Mouse (Mus musculus): ENCODE data around the gene Ankrd50.

Gene Ankrd50

DNA sequence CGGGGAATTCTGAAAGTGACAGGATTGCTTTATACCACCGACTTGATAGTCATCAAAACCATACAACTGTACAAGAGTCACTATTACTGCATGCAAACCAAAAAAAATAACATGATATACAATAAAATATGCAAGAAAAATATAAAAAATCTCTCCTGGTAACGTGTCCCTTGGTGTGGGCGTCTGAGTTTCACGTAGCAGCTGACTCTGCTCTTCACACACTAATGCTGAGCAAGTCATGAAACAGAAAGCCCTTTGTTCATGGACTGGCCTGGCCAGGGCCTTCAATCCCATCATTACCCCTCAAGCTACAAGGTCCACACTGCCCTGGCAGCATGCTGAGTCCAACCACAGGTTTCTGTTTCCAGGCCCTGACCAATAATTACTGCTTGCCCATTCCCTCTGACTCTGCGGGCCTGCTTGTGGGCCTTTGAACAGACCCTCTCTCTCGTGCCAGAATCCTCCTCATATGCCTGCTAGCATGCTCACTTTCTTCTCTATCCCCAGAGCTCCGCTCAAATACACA lies 17.7 kb downstream of the Ankrd50 start:
- intact Hi-C loops (cut with DNase I): no loop called here

DNA sequence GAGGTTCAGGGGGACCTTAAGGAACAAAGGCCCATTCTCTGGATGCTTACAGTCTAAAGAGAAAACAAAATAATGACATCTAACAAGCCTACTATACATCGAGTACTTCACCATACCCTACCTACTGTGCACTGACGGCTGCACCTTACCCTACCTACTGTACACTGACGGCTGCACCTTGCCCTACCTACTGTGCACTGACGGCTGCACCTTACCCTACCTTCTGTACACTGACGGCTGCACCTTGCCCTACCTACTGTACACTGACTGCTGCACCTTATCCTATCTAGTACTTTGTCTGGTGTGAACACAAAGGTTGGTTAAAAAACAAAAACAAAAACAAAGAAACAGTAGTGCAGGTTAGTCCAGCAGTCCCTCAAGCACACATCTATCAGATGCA lies 18.5 kb downstream of the Ankrd50 start:
- intact Hi-C loops (cut with DNase I): no loop called here

DNA sequence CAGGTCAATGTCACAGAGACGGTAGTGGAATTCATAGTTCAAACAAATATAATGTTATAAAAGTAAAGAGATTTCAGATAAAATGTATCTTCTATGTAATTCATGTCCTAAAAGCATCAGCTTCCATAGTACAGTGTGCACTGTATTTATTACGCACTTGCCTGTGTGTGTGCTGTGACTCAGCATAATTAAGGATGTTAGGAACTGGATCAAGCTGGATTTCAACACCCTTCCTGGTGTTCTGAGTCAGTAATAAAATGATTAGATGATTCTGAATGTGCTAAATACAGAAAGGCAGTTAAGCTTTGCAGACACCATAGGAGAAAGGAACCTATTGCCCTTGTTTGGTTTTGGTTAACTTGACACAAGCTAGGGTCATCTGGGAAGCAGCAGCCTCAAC lies 21.5 kb downstream of the Ankrd50 start:
- intact Hi-C loops (cut with DNase I): no loop called here

DNA sequence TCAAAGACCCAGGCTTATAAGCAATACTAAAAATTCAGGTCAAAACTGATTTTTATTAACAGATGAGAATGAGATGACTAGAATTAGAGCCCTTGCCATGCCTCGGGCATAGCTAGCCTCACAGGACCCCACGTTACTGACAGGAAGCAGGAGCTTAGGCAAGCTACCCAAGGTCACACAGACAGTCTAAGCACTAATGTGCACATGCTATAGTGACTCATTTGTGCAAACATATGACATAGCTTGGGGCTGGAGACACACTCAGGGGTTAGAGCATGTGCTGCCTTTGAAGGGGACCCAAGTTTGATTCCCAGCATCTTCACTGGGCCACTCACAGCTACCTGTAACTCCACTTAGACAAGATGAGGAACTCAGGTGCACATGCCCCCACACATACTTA lies 22.9 kb downstream of the Ankrd50 start:
- intact Hi-C loops (cut with DNase I): no loop called here

DNA sequence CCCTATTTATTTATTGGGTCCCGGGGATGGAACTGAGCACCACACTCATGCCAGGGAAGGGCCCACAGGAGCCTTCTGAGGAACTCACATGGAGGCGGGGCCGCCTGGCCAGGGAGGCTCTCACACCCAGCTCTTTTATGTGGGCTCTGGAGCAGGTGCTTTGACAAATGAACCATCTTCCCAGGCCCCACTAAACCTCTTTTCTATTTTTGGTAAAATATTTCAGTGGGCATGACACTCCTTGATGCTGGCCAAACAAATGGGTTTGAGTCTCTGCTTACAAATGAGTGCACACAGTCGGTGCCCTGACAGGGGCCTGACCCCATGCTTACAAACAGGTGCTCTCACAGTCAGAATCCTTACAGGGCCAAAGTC lies 24.4 kb downstream of the Ankrd50 start:
- intact Hi-C loops (cut with DNase I): no loop called here

DNA sequence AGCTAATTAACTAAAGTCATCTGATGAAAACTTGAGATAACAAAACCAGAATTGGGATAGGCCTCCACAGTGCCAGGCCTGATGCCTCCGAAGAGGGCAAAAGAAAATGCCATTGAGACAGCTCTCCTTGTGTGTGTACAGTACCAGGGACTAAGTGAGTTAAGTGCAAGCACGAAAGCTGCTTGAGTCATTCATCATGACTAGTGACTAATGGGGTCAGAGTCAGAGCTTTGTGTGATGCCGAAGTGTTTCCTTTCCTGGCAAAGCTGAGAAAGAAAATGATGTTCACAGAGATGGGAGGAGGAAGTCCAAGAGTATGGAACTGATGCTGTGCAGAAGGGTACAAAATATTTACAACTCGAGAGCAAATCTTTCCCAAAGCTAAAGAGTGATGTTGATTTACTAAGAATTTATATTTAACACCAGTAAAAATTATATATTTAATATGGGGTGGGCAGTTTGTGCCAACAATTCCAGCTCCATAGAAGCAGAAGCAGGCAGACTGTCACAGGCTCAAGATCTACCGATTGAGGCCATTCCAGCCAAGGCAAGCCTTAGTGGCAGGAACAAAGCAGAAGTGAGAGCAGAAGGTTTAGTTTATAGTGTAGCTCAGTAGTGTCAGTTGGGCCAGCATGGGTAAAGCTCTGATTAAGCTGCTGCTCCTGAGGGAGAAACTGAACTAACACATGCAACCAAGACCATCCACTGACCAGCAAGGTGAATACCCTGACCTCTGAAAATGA lies 25.0 kb downstream of the Ankrd50 start:
- intact Hi-C loops (cut with DNase I): no loop called here

DNA sequence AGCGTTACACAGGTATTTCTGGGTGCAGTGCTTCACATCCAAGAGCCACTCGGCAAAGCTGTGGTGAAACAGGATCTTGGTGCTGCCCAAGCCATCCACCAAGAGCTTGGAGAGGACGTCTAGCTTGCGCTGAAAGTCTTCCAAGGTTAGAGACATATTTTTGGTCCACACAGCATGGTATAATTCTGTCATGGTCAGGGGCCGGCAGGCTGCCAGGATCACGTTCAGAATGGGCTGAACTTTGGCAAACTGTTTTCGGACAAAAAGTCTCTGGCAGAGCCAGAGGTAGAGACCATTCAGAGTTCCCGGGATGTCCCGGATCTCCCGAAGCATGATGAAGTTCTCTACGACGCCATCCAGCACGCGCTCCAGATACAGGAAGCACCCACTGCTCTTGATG lies 27.6 kb downstream of the Ankrd50 start:
- intact Hi-C loops (cut with DNase I): no loop called here

DNA sequence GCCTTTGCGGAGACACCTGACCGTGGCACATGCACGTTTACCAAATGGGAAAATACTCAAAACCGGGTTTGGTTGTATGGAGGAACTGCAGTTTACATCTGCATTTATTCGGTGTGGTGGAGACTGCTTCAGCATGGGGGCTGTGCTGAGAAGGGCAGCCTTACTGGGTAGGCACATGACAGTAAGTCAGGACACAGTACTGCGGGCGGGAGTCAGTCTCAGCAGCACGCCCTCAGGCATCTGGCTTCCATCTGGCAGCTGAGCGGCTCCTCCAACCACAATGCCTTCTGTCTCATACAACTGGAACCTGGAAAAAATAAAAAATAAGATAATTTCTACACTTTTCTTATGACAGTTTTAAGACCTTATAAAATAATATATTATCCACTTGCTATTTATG lies 32.4 kb downstream of the Ankrd50 start:
- intact Hi-C loops (cut with DNase I): no loop called here

DNA sequence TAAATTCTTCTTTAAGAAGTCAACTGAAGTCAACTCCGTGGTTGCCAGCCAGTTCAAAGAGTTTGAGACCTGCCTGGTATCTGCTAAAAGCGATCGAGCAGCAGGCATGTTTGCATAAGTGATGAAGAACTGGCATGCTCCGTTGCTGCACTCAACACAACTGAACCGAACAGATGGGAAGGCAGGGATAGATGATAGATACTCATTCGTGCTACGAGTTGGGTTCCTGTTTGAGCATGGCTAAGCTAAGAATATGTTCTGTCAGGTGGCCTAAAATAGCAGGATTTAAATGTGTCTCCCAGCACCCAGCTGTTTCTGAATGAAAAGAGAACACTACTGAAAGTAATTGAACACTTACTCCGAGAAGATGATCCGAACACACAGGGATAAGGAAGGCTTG lies 38.1 kb downstream of the Ankrd50 start:
- intact Hi-C loops (cut with DNase I): no loop called here

DNA sequence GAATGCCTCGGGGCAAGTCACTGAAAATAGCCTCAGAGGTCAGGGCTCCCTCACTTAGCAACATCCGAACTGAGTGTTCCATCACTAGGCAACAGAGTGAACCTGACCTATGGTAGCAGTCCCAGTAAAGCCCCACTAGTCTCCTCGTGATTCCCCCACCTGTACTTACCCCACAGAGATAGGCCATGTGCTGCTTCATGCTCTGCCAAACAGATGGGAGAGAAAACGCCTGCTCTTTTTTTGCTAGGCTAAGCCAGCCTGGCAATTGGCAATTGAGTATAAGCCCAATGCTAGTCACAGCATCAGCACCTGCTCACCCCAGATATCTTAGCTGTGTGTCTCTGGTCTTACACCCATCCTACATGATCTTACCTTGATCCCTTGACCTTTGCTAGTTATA lies 40.8 kb downstream of the Ankrd50 start:
- intact Hi-C loops (cut with DNase I): no loop called here

DNA sequence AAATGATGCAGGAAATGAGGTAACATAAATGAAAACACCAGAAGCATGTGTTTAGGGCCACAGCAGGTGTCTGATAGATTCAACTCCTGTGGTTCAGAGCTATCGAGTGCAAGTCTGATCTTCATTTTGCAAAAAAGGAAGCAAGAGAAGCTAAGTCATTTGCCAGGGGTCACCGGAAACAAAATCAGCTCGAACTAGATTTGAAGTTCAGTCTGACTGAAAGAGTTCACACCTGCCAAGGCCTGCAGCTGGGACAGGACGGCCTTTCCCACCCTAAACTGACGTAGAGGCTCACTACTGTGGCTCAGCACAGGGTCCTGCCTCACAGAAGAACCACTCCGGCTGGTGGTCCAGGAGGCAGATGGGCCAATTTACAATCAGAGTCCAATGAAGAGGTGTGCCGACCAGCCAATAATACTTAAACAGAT lies 44.1 kb downstream of the Ankrd50 start:
- intact Hi-C loops (cut with DNase I): no loop called here

DNA sequence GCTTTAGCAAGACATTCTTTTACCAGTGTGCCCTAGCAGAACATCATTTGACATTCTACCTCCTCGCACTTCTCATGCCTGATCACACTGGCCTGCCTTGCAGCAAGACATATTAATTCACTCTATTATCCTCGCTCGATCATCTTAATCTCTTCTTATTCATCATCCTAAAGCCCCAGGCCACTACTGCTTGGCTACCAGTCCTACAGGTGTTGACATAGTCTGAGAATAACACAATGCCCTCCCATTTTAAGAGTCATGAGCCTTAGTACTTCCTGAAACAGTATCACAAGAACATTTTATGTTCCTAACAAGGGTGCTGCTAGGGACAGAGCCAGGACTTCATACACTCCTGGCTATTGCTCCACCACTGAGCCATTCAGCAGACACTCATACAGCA lies 48.0 kb downstream of the Ankrd50 start:
- intact Hi-C loops (cut with DNase I): no loop called here

DNA sequence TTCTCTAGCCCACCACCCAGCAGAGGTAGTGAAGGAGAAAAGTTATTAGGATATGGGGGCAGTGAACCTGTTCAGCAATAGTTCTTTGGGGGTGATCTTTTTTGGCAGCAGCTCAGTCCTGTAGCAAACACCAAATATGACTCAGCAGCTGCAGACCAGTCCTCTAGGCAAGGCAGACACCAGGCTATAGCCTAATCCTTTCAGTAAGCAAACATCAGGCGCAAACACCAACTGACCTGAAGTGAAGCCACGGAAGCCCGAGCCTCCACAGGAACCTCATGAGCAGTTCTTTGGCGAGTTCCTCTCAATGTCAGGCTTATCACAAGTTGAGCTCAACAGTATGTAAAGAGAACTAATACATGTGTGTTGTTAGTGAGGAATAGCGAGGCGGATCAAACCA lies 48.8 kb downstream of the Ankrd50 start:
- intact Hi-C loops (cut with DNase I): no loop called here

DNA sequence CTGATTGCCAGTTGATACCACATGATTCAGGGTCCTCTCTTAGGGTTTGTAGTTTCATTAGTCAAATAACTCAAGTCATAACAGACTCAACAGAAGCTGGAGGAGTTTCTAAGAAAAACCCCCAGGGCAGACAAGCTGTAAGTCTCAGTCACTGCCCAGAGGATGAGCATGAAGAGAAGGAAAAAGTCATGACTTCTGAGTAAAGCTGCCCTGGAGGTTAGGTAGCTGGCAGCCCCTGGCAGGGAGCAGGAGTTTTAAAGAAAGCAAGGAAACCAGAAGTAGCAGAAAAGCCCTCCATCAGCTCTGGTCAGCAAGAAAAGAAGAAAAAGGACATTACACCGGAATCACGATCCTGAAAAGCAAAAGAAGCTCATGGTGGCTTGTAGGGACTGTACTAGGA lies 50.2 kb downstream of the Ankrd50 start:
- intact Hi-C loops (cut with DNase I): no loop called here

DNA sequence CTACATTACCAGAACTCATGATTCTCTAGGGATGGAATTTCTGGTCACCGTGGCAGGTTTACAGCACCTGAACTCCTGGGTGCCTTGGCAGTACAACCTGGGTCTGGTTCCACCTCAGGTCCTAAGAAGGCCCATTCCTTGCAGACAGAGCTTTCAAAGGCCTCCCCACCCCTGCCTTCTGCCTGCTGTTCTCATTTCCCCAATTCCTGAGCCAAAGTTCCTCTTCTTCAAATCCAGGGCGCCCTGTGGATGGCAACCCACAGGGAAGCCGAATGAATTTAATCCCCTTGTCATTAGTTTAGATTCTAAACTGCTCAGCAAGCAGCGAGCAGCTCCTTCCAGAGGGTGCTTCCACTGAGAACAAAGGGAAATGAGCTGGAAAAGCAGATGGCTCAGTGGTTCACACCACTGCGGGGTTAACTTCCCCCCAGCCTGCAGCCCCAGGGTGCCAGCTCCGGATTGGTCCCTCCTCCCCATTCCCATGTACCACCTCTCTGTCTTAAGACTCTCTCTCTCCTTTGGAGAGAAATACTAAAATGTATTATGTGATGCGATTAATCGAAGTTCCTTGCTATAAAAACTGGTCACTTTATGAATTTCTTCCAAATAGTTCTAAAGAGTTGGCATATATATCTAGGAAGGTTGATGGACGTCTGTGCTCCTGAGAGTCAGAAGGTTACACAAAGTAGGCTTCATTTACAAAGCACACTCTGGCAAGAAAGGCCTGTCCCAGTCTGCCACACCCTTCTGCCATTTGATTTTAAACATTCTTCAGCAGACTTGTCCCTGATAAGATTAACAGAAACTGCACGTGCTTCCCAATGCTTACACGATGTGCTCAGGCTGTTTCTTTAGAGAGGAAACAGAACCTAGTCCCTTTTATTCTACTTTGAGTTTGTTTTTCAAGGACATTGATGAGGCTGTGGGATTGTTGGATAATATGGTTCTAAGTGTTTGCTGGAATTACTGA lies 50.9 kb downstream of the Ankrd50 start:
- intact Hi-C loops (cut with DNase I): no loop called here

DNA sequence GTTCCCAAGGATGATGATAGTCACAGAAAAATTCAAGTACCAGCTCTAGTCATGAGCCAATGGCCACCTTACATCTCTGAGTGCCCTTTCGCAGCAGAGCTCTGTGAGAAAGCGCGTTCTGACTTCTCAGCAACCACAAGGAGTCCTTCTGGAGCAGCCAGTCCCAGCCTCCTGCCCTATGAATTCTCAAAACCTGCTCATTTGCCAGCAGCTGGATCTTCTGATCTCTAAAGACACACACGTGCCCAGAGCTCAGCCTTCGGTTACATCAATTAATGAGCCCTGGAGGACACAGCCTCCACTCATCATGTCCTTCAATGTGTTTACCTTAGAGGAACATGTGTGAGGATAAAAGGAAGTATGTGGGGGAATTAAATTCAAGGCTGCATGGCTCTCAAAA lies 53.2 kb downstream of the Ankrd50 start:
- intact Hi-C loops (cut with DNase I): no loop called here

DNA sequence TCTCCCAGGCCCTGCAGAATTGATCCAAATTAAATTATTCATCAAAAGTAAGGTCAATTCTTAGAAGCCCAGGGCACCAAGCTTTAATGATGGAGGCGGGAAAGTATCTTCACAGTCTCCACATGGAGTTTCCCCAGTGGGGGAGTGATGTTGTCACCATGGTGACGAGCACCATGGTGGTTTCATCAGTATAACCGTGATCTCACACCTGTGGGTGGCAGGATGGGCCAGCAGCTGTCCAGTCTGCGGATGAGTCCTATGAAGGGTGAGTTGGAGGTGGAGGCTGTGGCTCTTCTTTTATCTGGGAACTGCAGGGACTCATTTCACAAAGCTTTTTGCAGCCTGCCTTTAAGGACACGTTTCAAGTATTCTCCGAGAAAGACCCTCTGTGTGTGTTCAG lies 53.6 kb downstream of the Ankrd50 start:
- intact Hi-C loops (cut with DNase I): no loop called here

DNA sequence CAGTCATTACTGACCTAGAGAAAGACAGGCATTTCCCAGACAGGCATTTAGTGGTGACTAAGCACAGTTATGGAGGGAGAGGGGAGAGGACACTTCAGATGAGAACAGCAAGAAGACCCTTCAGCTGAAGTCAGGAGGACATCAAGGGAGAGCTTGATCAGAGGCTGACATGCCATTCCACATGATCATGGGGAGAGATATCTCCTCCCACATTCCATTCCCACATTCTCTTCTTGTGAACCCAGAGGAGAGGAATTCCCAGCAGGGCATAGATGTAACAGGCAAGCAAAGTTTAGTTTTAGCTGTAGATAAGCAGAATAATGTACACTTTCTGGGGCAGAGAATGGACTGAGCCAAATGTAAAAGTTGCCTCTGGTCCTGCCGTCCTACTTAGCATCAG lies 57.4 kb downstream of the Ankrd50 start:
- intact Hi-C loops (cut with DNase I): no loop called here

DNA sequence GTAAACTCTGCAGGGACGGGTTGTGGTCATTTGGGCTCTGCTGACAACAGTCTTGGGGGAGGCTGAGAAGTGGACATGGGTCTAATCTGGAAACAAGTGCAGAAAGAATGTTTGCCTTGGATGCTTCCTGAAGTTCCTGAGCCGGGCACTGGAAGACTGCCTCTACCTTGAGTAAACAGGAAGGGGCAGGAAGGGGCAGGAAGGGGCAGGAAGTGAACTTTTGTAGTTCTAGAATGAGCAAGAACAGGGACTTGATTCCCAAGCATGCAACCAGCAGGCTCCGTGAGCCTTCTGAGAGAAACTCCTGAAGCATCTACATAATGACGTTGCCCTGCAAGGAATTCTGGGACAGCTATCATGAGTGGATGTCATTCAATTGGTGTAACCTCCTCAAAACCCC lies 60.7 kb downstream of the Ankrd50 start:
- intact Hi-C loops (cut with DNase I): no loop called here

DNA sequence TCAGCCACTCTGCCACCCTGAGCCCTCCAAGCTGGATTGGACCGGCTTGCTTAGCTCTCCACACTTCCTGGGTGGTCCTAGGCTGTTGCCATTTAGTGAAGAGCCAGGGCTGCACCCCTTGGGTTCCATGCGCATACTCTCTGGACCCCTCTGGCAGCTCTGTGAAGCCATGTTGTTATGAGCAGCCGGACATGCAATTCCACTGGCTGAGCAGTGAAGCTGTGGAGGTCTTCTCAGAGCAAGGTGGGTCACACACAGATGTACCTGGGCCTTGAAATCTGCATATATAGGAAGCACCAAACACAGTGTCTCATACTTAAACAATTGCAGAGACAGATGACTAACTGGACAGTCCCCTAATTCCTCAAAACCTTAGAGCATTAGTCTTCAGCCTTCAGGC lies 64.7 kb downstream of the Ankrd50 start:
- intact Hi-C loops (cut with DNase I): no loop called here

DNA sequence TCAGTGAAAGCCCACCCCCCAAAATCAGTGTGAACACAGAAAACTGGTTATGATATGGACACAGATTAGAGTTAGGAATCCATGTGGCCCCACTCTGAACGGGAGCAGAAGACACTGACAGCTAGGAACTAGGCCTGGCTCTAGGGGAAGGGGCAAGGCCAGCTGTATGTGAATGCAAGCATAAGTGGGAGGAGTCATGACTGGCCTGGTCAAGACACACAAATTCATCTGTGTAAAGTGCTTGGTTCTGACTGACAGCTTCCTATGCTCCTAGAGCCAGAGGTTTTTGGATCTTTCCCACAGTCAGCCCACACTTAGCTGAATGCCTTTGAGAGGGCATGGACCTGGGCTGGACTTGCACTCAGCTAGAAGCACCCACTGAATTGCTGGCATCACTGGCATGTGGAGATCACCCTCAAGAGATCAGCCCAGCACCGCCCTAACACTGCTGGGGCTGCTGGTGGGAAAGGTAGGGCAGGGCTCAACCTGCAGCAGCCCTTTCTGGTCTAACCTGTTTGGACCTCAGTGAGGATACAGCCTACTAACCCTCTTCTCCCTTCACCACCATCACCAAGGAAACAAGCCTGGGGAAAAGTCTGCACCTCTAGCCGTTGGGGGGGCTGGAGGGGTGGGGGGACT lies 69.2 kb downstream of the Ankrd50 start:
- intact Hi-C loops (cut with DNase I): no loop called here

All from adrenal gland (tissue).